Mouse (Mus musculus): ENCODE results near the gene Ms4a18. TPM values are rescaled to one million over a fixed set of nuclear protein-coding genes. Genes with fewer than 3 reads are reported as not detected.

Gene Ms4a18
- polyA plus RNA-seq, 1 experiment: not detected

GRCm38 (mm10) chr19:10974238-10974865 lies 43.5 kb downstream of the Ms4a18 start, which contains the start of gene Ms4a10:
TSS of gene Ms4a10 (minus strand) at chr19:10974670.
- TF ChIP-seq POLR2A (IDR thresholded peaks at IDR 0.05; ENCODE audit: extremely low read depth, insufficient read depth, low read length) (no peak), CTCF (IDR thresholded peaks at IDR 0.05; ENCODE audit: extremely low read depth, insufficient read depth, low read length) (no peak)

DNA sequence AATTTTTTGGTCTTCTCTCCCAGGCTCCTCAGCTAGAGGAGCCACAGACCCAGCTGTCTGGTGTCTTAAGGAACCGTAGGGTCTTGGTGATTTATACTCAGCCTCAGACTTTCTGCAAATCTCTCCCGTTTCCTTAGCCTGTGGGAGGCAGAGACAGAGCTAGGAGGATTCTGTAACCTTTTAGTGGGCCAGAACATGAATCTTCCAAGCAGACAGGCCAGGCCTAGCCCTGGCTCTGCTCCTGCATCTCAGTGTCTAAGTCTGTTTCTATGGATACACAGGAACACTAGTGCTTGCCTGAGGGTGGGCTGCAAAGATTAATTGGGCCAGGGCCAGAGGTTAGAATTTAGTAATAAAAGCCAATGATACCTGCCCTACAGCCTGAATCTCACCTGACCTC lies 44.6 kb downstream of the Ms4a18 start:
- no peak overlapping the region for H3K4me3 ChIP-seq (ENCODE audit: insufficient read depth, low read length)
- no peaks in the 10 kb centered on the region for H3K4me1 ChIP-seq (ENCODE audit: control insufficient read depth, insufficient read depth, low read length)
- TF ChIP-seq POLR2A (IDR thresholded peaks at IDR 0.05; ENCODE audit: extremely low read depth, insufficient read depth, low read length): no peak
- TF ChIP-seq CTCF (IDR thresholded peaks at IDR 0.05; ENCODE audit: extremely low read depth, insufficient read depth, low read length): no peak
- no peak overlapping the region for H3K27ac ChIP-seq (ENCODE audit: insufficient read depth, low read length)

More at GRCm38 (mm10) chr19:10974238-10974865, 43.5 kb downstream of the Ms4a18 start, which contains the start of gene Ms4a10:
- Histone ChIP-seq H3K4me1 (ENCODE audit: control insufficient read depth, insufficient read depth, low read length) (no peaks in the 10 kb centered on the region), H3K27ac (ENCODE audit: insufficient read depth, low read length) (no peak within 1 kb of the TSS), H3K4me3 (ENCODE audit: insufficient read depth, low read length) (no peak within 1 kb of the TSS)

- no peak for TF ChIP-seq POLR2A (IDR thresholded peaks at IDR 0.05; ENCODE audit: extremely low read depth, insufficient read depth, low read length)
- no peak for TF ChIP-seq CTCF (IDR thresholded peaks at IDR 0.05; ENCODE audit: extremely low read depth, insufficient read depth, low read length)
- H3K4me1 ChIP-seq (ENCODE audit: control insufficient read depth, insufficient read depth, low read length): no peaks in the 10 kb centered on the region
- H3K27ac ChIP-seq (ENCODE audit: insufficient read depth, low read length): no peak overlapping the region
- no peak overlapping the region for H3K4me3 ChIP-seq (ENCODE audit: insufficient read depth, low read length)
Measured at GRCm38 (mm10) chr19:10972660-10973059, 45.2 kb downstream of the Ms4a18 start.

DNA sequence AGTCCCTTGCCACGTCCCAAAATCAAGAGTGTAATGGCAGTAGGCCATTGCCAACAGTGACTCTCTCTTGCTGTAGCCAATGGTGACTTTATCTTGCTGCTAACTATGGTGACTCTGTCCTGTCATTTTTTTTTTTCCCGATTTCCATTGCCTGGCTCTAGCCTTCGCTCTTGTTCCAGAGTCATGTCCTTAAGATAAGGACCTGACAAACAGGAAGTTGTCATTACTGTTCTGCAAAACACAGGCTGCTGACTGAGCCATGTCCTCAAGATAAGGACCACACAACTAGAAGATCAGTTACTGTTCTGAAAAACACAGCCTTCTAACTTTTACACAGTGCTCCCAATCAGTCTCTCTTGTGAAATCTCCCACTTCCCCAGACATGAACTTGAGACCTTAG lies 47.4 kb downstream of the Ms4a18 start:
- H3K4me1 ChIP-seq (ENCODE audit: control insufficient read depth, insufficient read depth, low read length): no peaks in the 10 kb centered on the region
- TF ChIP-seq POLR2A (IDR thresholded peaks at IDR 0.05; ENCODE audit: extremely low read depth, insufficient read depth, low read length): no peak
- TF ChIP-seq CTCF (IDR thresholded peaks at IDR 0.05; ENCODE audit: extremely low read depth, insufficient read depth, low read length): no peak
- no peak overlapping the region for H3K27ac ChIP-seq (ENCODE audit: insufficient read depth, low read length)
- H3K4me3 ChIP-seq (ENCODE audit: insufficient read depth, low read length): no peak overlapping the region

DNA sequence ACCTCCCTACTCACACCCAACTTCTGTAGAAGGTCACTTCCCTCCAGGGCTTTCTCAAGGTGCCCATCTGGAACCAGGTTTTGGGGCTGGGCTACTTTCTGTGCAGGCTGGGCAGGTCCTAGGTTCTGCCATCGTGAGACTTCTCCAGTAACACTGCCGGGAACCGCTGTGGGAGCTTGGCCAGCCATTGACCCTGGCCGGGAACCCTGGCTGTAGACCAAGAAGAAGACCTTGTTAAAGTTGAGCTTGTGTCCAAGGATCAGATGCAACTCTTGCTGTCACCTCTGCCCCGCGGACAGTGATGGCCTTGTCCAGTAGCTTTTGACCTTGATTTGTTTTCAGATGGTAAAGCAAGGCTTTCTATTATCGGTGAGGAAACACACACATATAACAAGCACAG lies 49.3 kb downstream of the Ms4a18 start:
- TF ChIP-seq POLR2A (IDR thresholded peaks at IDR 0.05; ENCODE audit: extremely low read depth, insufficient read depth, low read length): no peak
- TF ChIP-seq CTCF (IDR thresholded peaks at IDR 0.05; ENCODE audit: extremely low read depth, insufficient read depth, low read length): no peak
- Histone ChIP-seq H3K4me3 (ENCODE audit: insufficient read depth, low read length) (no peak overlapping the region), H3K4me1 (ENCODE audit: control insufficient read depth, insufficient read depth, low read length) (no peaks in the 10 kb centered on the region)

DNA sequence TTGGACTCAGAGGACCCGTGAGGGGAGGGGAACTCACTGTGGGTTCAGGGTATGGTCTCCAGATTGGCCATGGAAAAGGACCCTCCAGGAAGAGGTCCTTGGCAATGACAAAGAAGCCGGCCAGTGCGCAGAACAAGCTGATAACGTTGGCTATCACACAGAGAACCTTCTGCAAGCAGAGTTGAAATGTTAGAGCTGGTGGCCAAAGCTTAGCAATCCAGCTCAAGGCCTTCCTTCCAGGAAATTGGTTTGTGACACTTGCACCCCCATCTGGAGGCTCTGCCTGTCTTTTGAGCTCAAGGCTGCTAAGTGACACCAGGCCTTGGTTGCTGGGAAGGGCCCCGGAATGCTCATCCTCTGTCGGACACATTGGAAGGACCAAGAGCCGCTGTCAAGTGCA lies 52.1 kb downstream of the Ms4a18 start:
- Histone ChIP-seq H3K27ac (ENCODE audit: insufficient read depth, low read length) (no peak overlapping the region), H3K4me3 (ENCODE audit: insufficient read depth, low read length) (no peak overlapping the region), H3K4me1 (ENCODE audit: control insufficient read depth, insufficient read depth, low read length) (no peaks in the 10 kb centered on the region)
- TF ChIP-seq CTCF (IDR thresholded peaks at IDR 0.05; ENCODE audit: extremely low read depth, insufficient read depth, low read length) (no peak), POLR2A (IDR thresholded peaks at IDR 0.05; ENCODE audit: extremely low read depth, insufficient read depth, low read length) (no peak)

More for the DNA sequence above, 49.3 kb downstream of the Ms4a18 start:
- no peak overlapping the region for H3K27ac ChIP-seq (ENCODE audit: insufficient read depth, low read length)

GRCm38 (mm10) chr19:10959978-10960346 lies 57.9 kb downstream of the Ms4a18 start:
- TF ChIP-seq POLR2A (IDR thresholded peaks at IDR 0.05; ENCODE audit: extremely low read depth, insufficient read depth, low read length): no peak
- TF ChIP-seq CTCF (IDR thresholded peaks at IDR 0.05; ENCODE audit: extremely low read depth, insufficient read depth, low read length): no peak
- no peak overlapping the region for H3K27ac ChIP-seq (ENCODE audit: insufficient read depth, low read length)
- no peak overlapping the region for H3K4me3 ChIP-seq (ENCODE audit: insufficient read depth, low read length)
- no peaks in the 10 kb centered on the region for H3K4me1 ChIP-seq (ENCODE audit: control insufficient read depth, insufficient read depth, low read length)

DNA sequence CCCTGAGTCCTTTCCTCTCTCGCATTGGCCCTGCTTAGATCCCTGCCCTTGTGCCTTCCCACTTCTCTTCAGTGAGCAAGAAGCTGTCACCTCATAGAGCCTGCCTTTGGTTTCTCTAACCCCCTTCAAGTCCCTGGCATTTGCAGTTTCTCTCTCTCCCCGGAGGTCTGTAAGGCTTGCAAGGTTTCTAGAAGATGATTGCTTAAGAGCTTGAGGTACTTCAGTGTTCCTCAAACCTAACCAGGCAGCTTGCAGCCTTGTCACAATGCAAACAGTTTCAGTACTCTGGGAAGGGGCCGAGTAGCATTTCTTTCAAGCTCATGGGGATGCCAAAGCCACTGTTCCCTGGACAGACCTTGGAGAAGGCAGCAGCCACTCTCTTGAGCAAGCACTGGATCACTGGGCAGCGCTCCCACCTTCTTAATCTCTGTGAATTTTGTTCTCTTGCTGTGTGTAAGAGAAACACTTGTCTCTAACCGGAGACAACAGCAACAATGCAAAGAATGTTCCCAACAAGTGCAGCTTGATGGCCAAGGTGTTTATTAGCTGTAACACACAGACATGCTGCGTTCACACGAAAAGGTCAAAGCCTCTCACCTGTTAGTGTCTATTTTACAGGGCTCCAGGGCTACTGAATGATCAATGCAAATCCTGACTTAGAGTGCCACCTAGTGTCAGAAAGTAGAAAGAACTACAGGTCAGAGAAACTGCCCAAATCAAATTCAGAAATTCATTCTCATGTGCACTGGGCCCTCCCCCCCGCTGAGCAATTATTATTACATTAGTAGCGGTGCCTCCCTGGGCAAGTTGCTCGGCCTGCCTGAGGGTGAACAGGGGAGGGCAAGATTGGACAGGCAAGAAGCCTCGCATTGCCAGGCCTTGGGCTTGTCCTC lies 58.5 kb downstream of the Ms4a18 start:
- Histone ChIP-seq H3K4me3 (ENCODE audit: insufficient read depth, low read length) (no peak overlapping the region), H3K4me1 (ENCODE audit: control insufficient read depth, insufficient read depth, low read length) (no peaks in the 10 kb centered on the region), H3K27ac (ENCODE audit: insufficient read depth, low read length) (no peak overlapping the region)
- TF ChIP-seq POLR2A (IDR thresholded peaks at IDR 0.05; ENCODE audit: extremely low read depth, insufficient read depth, low read length) (no peak), CTCF (IDR thresholded peaks at IDR 0.05; ENCODE audit: extremely low read depth, insufficient read depth, low read length) (peak; percentile 74)

- Histone ChIP-seq H3K4me1 (ENCODE audit: control insufficient read depth, insufficient read depth, low read length) (peaks cover 11% of the 10 kb centered on the region; the same call in 1 of the 2 replicates), H3K27ac (ENCODE audit: insufficient read depth, low read length) (peak overlapping the region; percentile 54; the same call in 1 of the 2 replicates), H3K4me3 (ENCODE audit: insufficient read depth, low read length) (no peak overlapping the region)
- TF ChIP-seq POLR2A (IDR thresholded peaks at IDR 0.05; ENCODE audit: extremely low read depth, insufficient read depth, low read length): no peak
- no peak for TF ChIP-seq CTCF (IDR thresholded peaks at IDR 0.05; ENCODE audit: extremely low read depth, insufficient read depth, low read length)
Measured at GRCm38 (mm10) chr19:10952021-10952939, 65.6 kb downstream of the Ms4a18 start.
